Mouse (Mus musculus): Measurements from ENCODE around the gene Gmnc.

GRCm38 (mm10) chr16:26903968-26904367, 87.5 kb downstream of the Gmnc start:
- no peak for TF ChIP-seq ZMIZ1 (IDR thresholded peaks at IDR 0.05; ENCODE audit: low read depth, low read length)
- no peak for TF ChIP-seq MYC (IDR thresholded peaks at IDR 0.05; ENCODE audit: low read depth, low read length)
- TF ChIP-seq EP300 (IDR thresholded peaks at IDR 0.05; ENCODE audit: low read length): no peak
